Mouse (Mus musculus): ENCODE measurements around the gene Dbx1. TPM values are rescaled to one million over a fixed set of nuclear protein-coding genes. Genes with fewer than 3 reads are reported as not detected.

Dbx1 gene
- total RNA-seq, 1 experiment: not detected

GRCm38 (mm10) chr7:49661811-49662491 lies 25.3 kb upstream of the Dbx1 start:
- Histone ChIP-seq H3K4me3 (ENCODE audit: insufficient read depth in 1 of 2, low read depth in 1 of 2, low read length in 2 of 2, poor library complexity in 1 of 2, severe bottlenecking in 1 of 2) (peak overlapping the region in 1 of 2 experiments; percentile 5; a peak in 2 of 4 replicates), H3K36me3 (ENCODE audit: control insufficient read depth, insufficient read depth, low read length, poor library complexity, severe bottlenecking) (no peaks in the 10 kb centered on the region), H3K9me3 (ENCODE audit: control insufficient read depth, insufficient read depth, low read depth, low read length) (no peaks in the 10 kb centered on the region), H3K27ac (ENCODE audit: insufficient read depth, low read depth, low read length, poor library complexity, severe bottlenecking) (no peak overlapping the region), H3K4me1 (ENCODE audit: control insufficient read depth in 2 of 2, insufficient read depth in 2 of 2, low read length in 2 of 2, poor library complexity in 1 of 2) (peaks cover 0 to 5% of the 10 kb centered on the region in 2 experiments; a peak in 1 of 4 replicates), H3K9ac (ENCODE audit: insufficient read depth, low read depth, low read length, poor library complexity, severe bottlenecking) (no peak overlapping the region)
- in situ Hi-C loops (cut with MboI; ENCODE audit: low sequenced_read_pairs in 2 of 2, unreplicated experiment in 2 of 2): no loop called here
- TF ChIP-seq CHD2 (IDR thresholded peaks at IDR 0.05; ENCODE audit: low read depth, low read length): no peak
- DNase-seq (ENCODE audit: low read depth, low spot score): no peak

DNA sequence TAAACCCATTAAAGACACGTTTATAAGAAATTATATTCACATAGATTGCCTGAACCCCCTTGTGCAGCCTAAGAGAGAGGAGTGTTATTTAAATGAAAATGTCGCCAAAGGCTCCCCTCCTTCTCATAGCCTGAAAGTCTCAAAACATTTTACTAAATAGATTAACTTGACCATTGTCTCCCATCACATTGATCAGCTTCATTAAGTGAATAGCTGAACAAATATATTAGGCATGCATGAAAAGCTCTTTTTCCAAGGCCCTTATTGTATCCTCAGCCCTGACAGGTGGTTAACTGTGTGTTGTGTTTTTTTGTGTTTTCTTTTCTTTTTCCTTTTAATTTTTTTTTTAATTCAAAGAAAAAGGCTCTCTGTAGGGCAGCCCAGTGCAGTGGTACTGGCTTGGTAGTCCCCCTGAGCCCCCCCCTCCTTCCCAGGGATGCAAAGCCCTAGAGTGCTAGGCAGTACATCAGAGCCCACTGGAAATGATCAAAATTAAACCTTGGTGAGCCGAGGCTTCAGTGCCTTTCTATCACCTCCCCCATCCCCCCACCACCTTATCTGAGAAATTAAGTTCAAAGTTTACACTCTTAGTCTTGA lies 4.2 kb upstream of the Dbx1 start:
- H3K9ac ChIP-seq (ENCODE audit: insufficient read depth, low read depth, low read length, poor library complexity, severe bottlenecking): no peak overlapping the region
- no peak for DNase-seq (ENCODE audit: low read depth, low spot score)
- peaks cover 0 to 4% of the 10 kb centered on the region in 2 experiments; a peak in 1 of 4 replicates for H3K4me1 ChIP-seq (ENCODE audit: control insufficient read depth in 2 of 2, insufficient read depth in 2 of 2, low read length in 2 of 2, poor library complexity in 1 of 2)
- no peaks in the 10 kb centered on the region for H3K36me3 ChIP-seq (ENCODE audit: control insufficient read depth, insufficient read depth, low read length, poor library complexity, severe bottlenecking)
- H3K4me3 ChIP-seq (ENCODE audit: insufficient read depth in 1 of 2, low read depth in 1 of 2, low read length in 2 of 2, poor library complexity in 1 of 2, severe bottlenecking in 1 of 2): no peak overlapping the region
- in situ Hi-C loops (cut with MboI; ENCODE audit: low sequenced_read_pairs in 2 of 2, unreplicated experiment in 2 of 2): loop anchor here in 1 of 2 experiments (25.0 kb wide), 1 partner anchor 271 kb away; the partner anchor contains the start of gene Slc6a5
- TF ChIP-seq ZNF384 (IDR thresholded peaks at IDR 0.05; ENCODE audit: low read depth, low read length) (no peak), MAFK (IDR thresholded peaks at IDR 0.05; ENCODE audit: insufficient read depth, low read depth, low read length) (no peak), HCFC1 (IDR thresholded peaks at IDR 0.05; ENCODE audit: borderline replicate concordance, insufficient read depth, low read length) (no peak), ZC3H11A (IDR thresholded peaks at IDR 0.05; ENCODE audit: borderline replicate concordance, low read depth, low read length) (no peak), CHD2 (IDR thresholded peaks at IDR 0.05; ENCODE audit: low read depth, low read length) (no peak)
- H3K27ac ChIP-seq (ENCODE audit: insufficient read depth, low read depth, low read length, poor library complexity, severe bottlenecking): no peak overlapping the region
- no peaks in the 10 kb centered on the region for H3K9me3 ChIP-seq (ENCODE audit: control insufficient read depth, insufficient read depth, low read depth, low read length)

- Histone ChIP-seq H3K9me3 (ENCODE audit: control insufficient read depth, insufficient read depth, low read depth, low read length) (no peaks in the 10 kb centered on the region), H3K9ac (ENCODE audit: insufficient read depth, low read depth, low read length, poor library complexity, severe bottlenecking) (no peak overlapping the region), H3K36me3 (ENCODE audit: control insufficient read depth, insufficient read depth, low read length, poor library complexity, severe bottlenecking) (no peaks in the 10 kb centered on the region), H3K4me3 (ENCODE audit: insufficient read depth in 1 of 2, low read depth in 1 of 2, low read length in 2 of 2, poor library complexity in 1 of 2, severe bottlenecking in 1 of 2) (no peak overlapping the region; a peak in 1 of 4 replicates), H3K4me1 (ENCODE audit: control insufficient read depth in 2 of 2, insufficient read depth in 2 of 2, low read length in 2 of 2, poor library complexity in 1 of 2) (peaks cover 0 to 4% of the 10 kb centered on the region in 2 experiments; a peak in 1 of 4 replicates), H3K27ac (ENCODE audit: insufficient read depth, low read depth, low read length, poor library complexity, severe bottlenecking) (no peak overlapping the region)
- in situ Hi-C loops (cut with MboI; ENCODE audit: low sequenced_read_pairs in 2 of 2, unreplicated experiment in 2 of 2): loop anchor here in 1 of 2 experiments (25.0 kb wide), 1 partner anchor 272 kb away; the partner anchor contains the start of gene Slc6a5
- DNase-seq (ENCODE audit: low read depth, low spot score): no peak
- TF ChIP-seq MAFK (IDR thresholded peaks at IDR 0.05; ENCODE audit: insufficient read depth, low read depth, low read length) (no peak), HCFC1 (IDR thresholded peaks at IDR 0.05; ENCODE audit: borderline replicate concordance, insufficient read depth, low read length) (no peak), ZC3H11A (IDR thresholded peaks at IDR 0.05; ENCODE audit: borderline replicate concordance, low read depth, low read length) (no peak), ZNF384 (IDR thresholded peaks at IDR 0.05; ENCODE audit: low read depth, low read length) (no peak), CHD2 (IDR thresholded peaks at IDR 0.05; ENCODE audit: low read depth, low read length) (no peak)
Measured at GRCm38 (mm10) chr7:49639864-49640708, 3.4 kb upstream of the Dbx1 start.

- no peak overlapping the region for H3K9ac ChIP-seq (ENCODE audit: insufficient read depth, low read depth, low read length, poor library complexity, severe bottlenecking)
- DNase-seq (ENCODE audit: low read depth, low spot score): no peak
- TF ChIP-seq HCFC1 (IDR thresholded peaks at IDR 0.05; ENCODE audit: borderline replicate concordance, insufficient read depth, low read length): no peak
- no peaks in the 10 kb centered on the region for H3K9me3 ChIP-seq (ENCODE audit: control insufficient read depth, insufficient read depth, low read depth, low read length)
- H3K27ac ChIP-seq (ENCODE audit: insufficient read depth, low read depth, low read length, poor library complexity, severe bottlenecking): no peak overlapping the region
- in situ Hi-C loops (cut with MboI; ENCODE audit: low sequenced_read_pairs in 2 of 2, unreplicated experiment in 2 of 2): loop anchor here in 1 of 2 experiments (25.0 kb wide), 1 partner anchor 273 kb away; the partner anchor contains the start of gene Slc6a5
- H3K4me3 ChIP-seq (ENCODE audit: insufficient read depth in 1 of 2, low read depth in 1 of 2, low read length in 2 of 2, poor library complexity in 1 of 2, severe bottlenecking in 1 of 2): peak overlapping the region; percentile 32 to 33
- H3K4me1 ChIP-seq (ENCODE audit: control insufficient read depth in 2 of 2, insufficient read depth in 2 of 2, low read length in 2 of 2, poor library complexity in 1 of 2): peaks cover 0 to 4% of the 10 kb centered on the region in 2 experiments; a peak in 1 of 4 replicates
- no peaks in the 10 kb centered on the region for H3K36me3 ChIP-seq (ENCODE audit: control insufficient read depth, insufficient read depth, low read length, poor library complexity, severe bottlenecking)
Measured at GRCm38 (mm10) chr7:49638941-49639776, 2.5 kb upstream of the Dbx1 start.
